ENCODE assay signal across 8 mouse cellular contexts in genomic region chr5:124355425-124355959, GRCm38 (mm10). TPM values are rescaled to one million over a fixed set of nuclear protein-coding genes. Genes with fewer than 3 reads are reported as not detected.
DNase-seq lines count a peak whose midpoint lies in the region; ATAC-seq lines count a peak whose summit lies in the region.

No protein-coding gene starts in this region.

- no peak overlapping the region for H3K27ac ChIP-seq in neural tube, embryonic 11.5 days (ENCODE audit: low read depth, low read length)
- H3K27ac ChIP-seq in limb, embryonic 10.5 days, result peak overlapping the region; percentile 100
- no peak overlapping the region for H3K27ac ChIP-seq in stomach, embryonic 16.5 days (ENCODE audit: low read length)

- H3K4me2 ChIP-seq in neural tube, embryonic 11.5 days (ENCODE audit: low read depth), result peak overlapping the region; percentile 54
- H3K4me2 ChIP-seq in stomach, embryonic 16.5 days (ENCODE audit: low read depth, low read length), result peak overlapping the region; percentile 74

- H3K36me3 ChIP-seq in neural tube, embryonic 11.5 days (ENCODE audit: control insufficient read depth, insufficient read depth, low read length), result no peaks in the 10 kb centered on the region
- peaks cover 19% of the 10 kb centered on the region for H3K36me3 ChIP-seq in limb, embryonic 10.5 days
- H3K36me3 ChIP-seq in stomach, embryonic 16.5 days (ENCODE audit: control insufficient read depth, insufficient read depth, low read length), result no peaks in the 10 kb centered on the region

- no peaks in the 10 kb centered on the region for H3K9me3 ChIP-seq in neural tube, embryonic 11.5 days (ENCODE audit: control insufficient read depth, low read length)
- H3K9me3 ChIP-seq in limb, embryonic 10.5 days (replicated peaks), result no peaks in the 10 kb centered on the region
- H3K9me3 ChIP-seq in stomach, embryonic 16.5 days (replicated peaks; ENCODE audit: control insufficient read depth, low read length), result no peaks in the 10 kb centered on the region

- peaks cover 12% of the 10 kb centered on the region; the same call in 1 of the 2 replicates for H3K4me1 ChIP-seq in neural tube, embryonic 11.5 days (ENCODE audit: control insufficient read depth, insufficient read depth, low read length)
- H3K4me1 ChIP-seq in limb, embryonic 10.5 days, result peaks cover 23% of the 10 kb centered on the region
- peaks cover 20% of the 10 kb centered on the region for H3K4me1 ChIP-seq in stomach, embryonic 16.5 days (ENCODE audit: control insufficient read depth, insufficient read depth, low read length)

- H3K9ac ChIP-seq in neural tube, embryonic 11.5 days (ENCODE audit: low read length), result peak overlapping the region; percentile 49; the same call in 1 of the 2 replicates
- peak overlapping the region; percentile 56 for H3K9ac ChIP-seq in stomach, embryonic 16.5 days (ENCODE audit: low read length)

- ATAC-seq in cerebellum, adult (ENCODE audit: insufficient number of reproducible peaks, low FRiP score, low TSS enrichment), result no peak
- no peak for ATAC-seq in neural tube, embryonic 11.5 days (ENCODE audit: insufficient read depth, low FRiP score, low TSS enrichment)
- no peak for ATAC-seq in stomach, embryonic 16.5 days (ENCODE audit: insufficient read depth, low FRiP score)

- no peaks in the 10 kb centered on the region for H3K27me3 ChIP-seq in neural tube, embryonic 11.5 days (ENCODE audit: control insufficient read depth, insufficient read depth, low read length)
- H3K27me3 ChIP-seq in limb, embryonic 10.5 days (ENCODE audit: low read depth, poor library complexity, severe bottlenecking), result no peaks in the 10 kb centered on the region
- H3K27me3 ChIP-seq in stomach, embryonic 16.5 days (ENCODE audit: control insufficient read depth, insufficient read depth, low read length), result no peaks in the 10 kb centered on the region

- DNase-seq in cerebellum, adult 9-11 months, result peak; percentile 67
- no peak for DNase-seq in neural tube, embryonic 11.5 days (ENCODE audit: low spot score)
- DNase-seq in neural tube, embryonic 10.5 days (ENCODE audit: extremely low spot score, low spot score), result no peak
- no peak for DNase-seq in limb, embryonic 10.5 days (ENCODE audit: low spot score)
- DNase-seq in right cerebral cortex, adult 18-20 months, result no peak
- no peak for DNase-seq in adrenal gland, postnatal 10 days

- peak overlapping the region; percentile 93 for H3K4me3 ChIP-seq in neural tube, embryonic 11.5 days (ENCODE audit: low read depth, low read length)
- H3K4me3 ChIP-seq in limb, embryonic 10.5 days, result peak overlapping the region; percentile 100
- H3K4me3 ChIP-seq in stomach, embryonic 16.5 days (replicated peaks; ENCODE audit: low read length), result peak overlapping the region; percentile 88

- WGBS in neural tube, embryonic 11.5 days, result 2% methylated on average over 12 of the region's 12 CpGs
- 5% methylated on average over 12 of the region's 12 CpGs for WGBS in limb, embryonic 10.5 days
- WGBS in stomach, embryonic 16.5 days, result 5% methylated on average over 12 of the region's 12 CpGs

RNA-seq across cellular contexts. Expression of gene Cdk2ap1, which starts 7.4 kb away (rescaled TPM):
- polyA plus RNA-seq in neural tube, embryonic 11.5 days (2014; fragmentation: Nextera tagmentation; extraction: Ambion mirVana), result 431 and 462 TPM in 2 replicates
- 92.3 and 129 TPM in 2 replicates for polyA plus RNA-seq in limb, embryonic 10.5 days (2016; fragmentation: Nextera tagmentation; extraction: Ambion mirVana)
- polyA plus RNA-seq in stomach, embryonic 16.5 days (2015; fragmentation: Nextera tagmentation; extraction: Ambion mirVana), result 18.6 and 22.0 TPM in 2 replicates
- 100 to 1,000 TPM; 152 to 162 TPM for total RNA-seq in adrenal gland, postnatal 10 days (2021)

RNA-seq across cellular contexts. Expression of gene 2810006K23Rik, which starts 27.6 kb away (rescaled TPM):
- 21.7 and 23.0 TPM in 2 replicates for polyA plus RNA-seq in neural tube, embryonic 11.5 days (2014; fragmentation: Nextera tagmentation; extraction: Ambion mirVana)
- 18.0 and 20.0 TPM in 2 replicates for polyA plus RNA-seq in limb, embryonic 10.5 days (2016; fragmentation: Nextera tagmentation; extraction: Ambion mirVana)
- polyA plus RNA-seq in stomach, embryonic 16.5 days (2015; fragmentation: Nextera tagmentation; extraction: Ambion mirVana), result 13.3 and 16.1 TPM in 2 replicates
- 10 to 100 TPM; 11.9 to 15.0 TPM for total RNA-seq in adrenal gland, postnatal 10 days (2021)

RNA-seq across cellular contexts. Expression of gene Mphosph9, which starts 27.7 kb away (rescaled TPM):
- 16.5 and 17.3 TPM in 2 replicates for polyA plus RNA-seq in neural tube, embryonic 11.5 days (2014; fragmentation: Nextera tagmentation; extraction: Ambion mirVana)
- 21.8 and 23.5 TPM in 2 replicates for polyA plus RNA-seq in limb, embryonic 10.5 days (2016; fragmentation: Nextera tagmentation; extraction: Ambion mirVana)
- polyA plus RNA-seq in stomach, embryonic 16.5 days (2015; fragmentation: Nextera tagmentation; extraction: Ambion mirVana), result 7.7 and 8.5 TPM in 2 replicates
- 10 to 100 TPM in 1 of 2 experiments, 1 to 10 TPM in 1; 6.1 to 10.1 TPM for total RNA-seq in adrenal gland, postnatal 10 days (2021)
